Mouse (Mus musculus): ENCODE measurements at regions not wholly inside any gene's neighbourhood (a gene's known extent, or its start where the extent isn't known, plus 50 kb on each side); places are given as distances from the start of the nearest gene placed in this dataset.

- no peak for TF ChIP-seq MYOG (IDR thresholded peaks at IDR 0.05; ENCODE audit: control insufficient read depth in 1 of 3, insufficient read depth in 1 of 3, insufficient read length in 2 of 3, low read depth in 2 of 3)
- TF ChIP-seq POLR2AphosphoS2 (IDR thresholded peaks at IDR 0.05; ENCODE audit: insufficient read length, low read depth): no peak
- no peak for TF ChIP-seq E2F4 (IDR thresholded peaks at IDR 0.05; ENCODE audit: insufficient read depth)
- TF ChIP-seq REST (IDR thresholded peaks at IDR 0.05; ENCODE audit: insufficient read depth, insufficient read length): no peak
- no peak for TF ChIP-seq POLR2A (IDR thresholded peaks at IDR 0.05; ENCODE audit: insufficient read length, low read depth)
- TF ChIP-seq SRF (IDR thresholded peaks at IDR 0.05; ENCODE audit: control insufficient read depth, insufficient read length, low read depth): no peak
- TF ChIP-seq TCF3 (IDR thresholded peaks at IDR 0.05; ENCODE audit: insufficient read length, low read depth): no peak
- no peak for TF ChIP-seq TCF12 (IDR thresholded peaks at IDR 0.05; ENCODE audit: insufficient read depth, poor library complexity, severe bottlenecking)
- TF ChIP-seq CEBPB (IDR thresholded peaks at IDR 0.05; ENCODE audit: insufficient read depth, poor library complexity, severe bottlenecking): no peak
- no peak for TF ChIP-seq MYOD1 (IDR thresholded peaks at IDR 0.05; ENCODE audit: control insufficient read depth in 1 of 3, insufficient read length in 2 of 3, low read depth in 2 of 3)
- TF ChIP-seq MAX (IDR thresholded peaks at IDR 0.05; ENCODE audit: low read depth): no peak
- Histone ChIP-seq H3K27me3 (ENCODE audit: control insufficient read depth, insufficient read depth, insufficient read length) (no peaks in the 10 kb centered on the region), H3K4me3 (no peak overlapping the region), H3K79me2 (ENCODE audit: control insufficient read depth, insufficient read depth) (no peaks in the 10 kb centered on the region), H3K4me2 (ENCODE audit: low read depth) (no peak overlapping the region), H3ac (ENCODE audit: control insufficient read depth, insufficient read length) (no peak overlapping the region), H3K36me3 (ENCODE audit: control insufficient read depth, insufficient read depth) (no peaks in the 10 kb centered on the region)
Observed at GRCm38 (mm10) chr15:68394157-68394556, 1893.4 kb upstream of the Lrrc6 start.

- no peaks in the 10 kb centered on the region for H3K36me3 ChIP-seq (ENCODE audit: control insufficient read depth, insufficient read depth)
- no peak overlapping the region for H3ac ChIP-seq (ENCODE audit: control insufficient read depth, insufficient read length)
- H3K4me3 ChIP-seq: no peak overlapping the region
- no peaks in the 10 kb centered on the region for H3K79me2 ChIP-seq (ENCODE audit: control insufficient read depth, insufficient read depth)
- no peak overlapping the region for H3K4me2 ChIP-seq (ENCODE audit: low read depth)
- H3K27me3 ChIP-seq (ENCODE audit: control insufficient read depth, insufficient read depth, insufficient read length): no peaks in the 10 kb centered on the region
- TF ChIP-seq MYOG (IDR thresholded peaks at IDR 0.05; ENCODE audit: control insufficient read depth in 1 of 3, insufficient read depth in 1 of 3, insufficient read length in 2 of 3, low read depth in 2 of 3) (no peak), E2F4 (IDR thresholded peaks at IDR 0.05; ENCODE audit: insufficient read depth) (no peak), SRF (IDR thresholded peaks at IDR 0.05; ENCODE audit: control insufficient read depth, insufficient read length, low read depth) (no peak), REST (IDR thresholded peaks at IDR 0.05; ENCODE audit: insufficient read depth, insufficient read length) (no peak), POLR2A (IDR thresholded peaks at IDR 0.05; ENCODE audit: insufficient read length, low read depth) (no peak), MAX (IDR thresholded peaks at IDR 0.05; ENCODE audit: low read depth) (no peak), POLR2AphosphoS2 (IDR thresholded peaks at IDR 0.05; ENCODE audit: insufficient read length, low read depth) (no peak), CEBPB (IDR thresholded peaks at IDR 0.05; ENCODE audit: insufficient read depth, poor library complexity, severe bottlenecking) (no peak), TCF12 (IDR thresholded peaks at IDR 0.05; ENCODE audit: insufficient read depth, poor library complexity, severe bottlenecking) (no peak), TCF3 (IDR thresholded peaks at IDR 0.05; ENCODE audit: insufficient read length, low read depth) (no peak), MYOD1 (IDR thresholded peaks at IDR 0.05; ENCODE audit: control insufficient read depth in 1 of 3, insufficient read length in 2 of 3, low read depth in 2 of 3) (no peak), USF1 (IDR thresholded peaks at IDR 0.05; ENCODE audit: low read depth) (no peak)
Observed at GRCm38 (mm10) chr15:68391737-68392136, 1891.0 kb upstream of the Lrrc6 start.

GRCm38 (mm10) chr15:68389855-68390254 is 1889.1 kb upstream of the Lrrc6 start:
- H3ac ChIP-seq (ENCODE audit: control insufficient read depth, insufficient read length): no peak overlapping the region
- no peak for TF ChIP-seq MYOD1 (IDR thresholded peaks at IDR 0.05; ENCODE audit: control insufficient read depth in 1 of 3, insufficient read length in 2 of 3, low read depth in 2 of 3)
- TF ChIP-seq SRF (IDR thresholded peaks at IDR 0.05; ENCODE audit: control insufficient read depth, insufficient read length, low read depth): no peak
- no peak for TF ChIP-seq E2F4 (IDR thresholded peaks at IDR 0.05; ENCODE audit: insufficient read depth)
- no peak for TF ChIP-seq MAX (IDR thresholded peaks at IDR 0.05; ENCODE audit: low read depth)
- TF ChIP-seq POLR2AphosphoS2 (IDR thresholded peaks at IDR 0.05; ENCODE audit: insufficient read length, low read depth): no peak
- TF ChIP-seq MYOG (IDR thresholded peaks at IDR 0.05; ENCODE audit: control insufficient read depth in 1 of 3, insufficient read depth in 1 of 3, insufficient read length in 2 of 3, low read depth in 2 of 3): no peak
- TF ChIP-seq POLR2A (IDR thresholded peaks at IDR 0.05; ENCODE audit: insufficient read length, low read depth): no peak
- no peak for TF ChIP-seq TCF3 (IDR thresholded peaks at IDR 0.05; ENCODE audit: insufficient read length, low read depth)
- TF ChIP-seq USF1 (IDR thresholded peaks at IDR 0.05; ENCODE audit: low read depth): no peak
- TF ChIP-seq REST (IDR thresholded peaks at IDR 0.05; ENCODE audit: insufficient read depth, insufficient read length): no peak
- TF ChIP-seq CEBPB (IDR thresholded peaks at IDR 0.05; ENCODE audit: insufficient read depth, poor library complexity, severe bottlenecking): no peak
- no peak for TF ChIP-seq TCF12 (IDR thresholded peaks at IDR 0.05; ENCODE audit: insufficient read depth, poor library complexity, severe bottlenecking)
- H3K79me2 ChIP-seq (ENCODE audit: control insufficient read depth, insufficient read depth): no peaks in the 10 kb centered on the region
- H3K4me3 ChIP-seq: no peak overlapping the region
- H3K4me2 ChIP-seq (ENCODE audit: low read depth): no peak overlapping the region
- H3K27me3 ChIP-seq (ENCODE audit: control insufficient read depth, insufficient read depth, insufficient read length): no peaks in the 10 kb centered on the region
- no peaks in the 10 kb centered on the region for H3K36me3 ChIP-seq (ENCODE audit: control insufficient read depth, insufficient read depth)

DNA sequence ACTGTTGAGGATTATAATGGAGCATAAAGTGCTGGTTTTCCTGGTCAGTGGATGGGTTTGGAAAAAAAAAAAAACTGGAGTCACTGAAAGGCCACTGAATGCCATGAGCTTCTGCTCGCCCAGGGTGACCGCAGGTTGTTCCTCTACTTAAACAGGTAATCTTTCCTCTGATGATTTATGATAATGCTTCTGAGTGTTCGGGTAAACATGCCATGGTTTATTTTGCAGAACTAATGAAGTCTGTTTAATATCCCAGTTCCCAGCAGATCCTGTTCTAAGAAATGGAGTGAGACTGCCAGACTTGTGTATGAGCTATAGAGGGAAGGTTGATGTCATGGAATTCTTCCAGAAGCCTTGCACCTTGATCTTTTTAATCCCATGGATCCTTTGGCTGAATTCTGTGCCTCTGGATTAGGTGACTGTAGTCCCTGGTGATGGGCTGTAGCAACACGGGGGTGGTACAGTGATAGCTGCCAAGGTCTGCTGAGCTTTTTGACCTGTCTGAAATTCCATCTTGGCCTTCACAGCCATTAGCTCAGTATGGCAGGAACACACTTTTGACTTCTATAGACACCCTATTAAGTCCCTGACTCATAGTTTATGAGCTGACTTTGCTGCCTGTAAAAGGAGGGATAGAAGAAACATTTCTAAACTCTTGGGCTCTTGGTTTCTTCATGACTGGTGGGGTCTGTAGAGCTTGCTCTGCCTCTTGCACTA is 1886.8 kb upstream of the Lrrc6 start:
- no peak overlapping the region for H3K4me2 ChIP-seq (ENCODE audit: low read depth)
- no peaks in the 10 kb centered on the region for H3K27me3 ChIP-seq (ENCODE audit: control insufficient read depth, insufficient read depth, insufficient read length)
- H3K79me2 ChIP-seq (ENCODE audit: control insufficient read depth, insufficient read depth): no peaks in the 10 kb centered on the region
- no peak overlapping the region for H3K4me3 ChIP-seq
- H3K36me3 ChIP-seq (ENCODE audit: control insufficient read depth, insufficient read depth): no peaks in the 10 kb centered on the region
- H3ac ChIP-seq (ENCODE audit: control insufficient read depth, insufficient read length): no peak overlapping the region
- TF ChIP-seq MAX (IDR thresholded peaks at IDR 0.05; ENCODE audit: low read depth) (no peak), POLR2A (IDR thresholded peaks at IDR 0.05; ENCODE audit: insufficient read length, low read depth) (no peak), MYOG (IDR thresholded peaks at IDR 0.05; ENCODE audit: control insufficient read depth in 1 of 3, insufficient read depth in 1 of 3, insufficient read length in 2 of 3, low read depth in 2 of 3) (no peak)
